Mouse (Mus musculus) CD4-positive, CD25-positive, alpha-beta regulatory T cell, adult 2 months (primary cell): ENCODE measurements at regions not wholly inside any gene's neighbourhood (a gene's known extent, or its start where the extent isn't known, plus 50 kb on each side); places are given as distances from the start of the nearest gene placed in this dataset.

Source experiments
- DNase-seq: peaks from one replicate; pipeline ENCODE4 v3.0.0-alpha.2; 2012; ENCODE audit warnings: low read depth, low spot score

DNA sequence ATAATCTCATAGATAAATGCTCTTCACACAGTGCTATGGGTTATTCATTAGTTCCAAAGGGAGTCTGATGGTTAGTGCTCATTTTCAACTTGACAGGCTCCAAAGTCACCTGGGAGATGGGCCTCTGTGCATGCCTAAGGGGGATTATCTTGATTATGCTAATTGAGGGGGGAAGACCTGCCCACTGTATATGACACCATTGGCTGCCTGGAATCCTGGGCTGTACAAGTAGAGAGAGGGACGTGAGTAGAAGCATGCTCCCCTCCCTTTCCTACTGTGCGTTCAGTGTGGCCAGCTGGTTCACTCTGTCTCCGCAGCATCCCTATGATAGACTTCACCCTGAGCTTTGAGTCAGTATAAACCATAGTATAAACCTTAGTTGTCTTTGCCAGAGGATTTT, 300.8 kb downstream of the Gpat3 start:
- no peak for DNase-seq

DNA sequence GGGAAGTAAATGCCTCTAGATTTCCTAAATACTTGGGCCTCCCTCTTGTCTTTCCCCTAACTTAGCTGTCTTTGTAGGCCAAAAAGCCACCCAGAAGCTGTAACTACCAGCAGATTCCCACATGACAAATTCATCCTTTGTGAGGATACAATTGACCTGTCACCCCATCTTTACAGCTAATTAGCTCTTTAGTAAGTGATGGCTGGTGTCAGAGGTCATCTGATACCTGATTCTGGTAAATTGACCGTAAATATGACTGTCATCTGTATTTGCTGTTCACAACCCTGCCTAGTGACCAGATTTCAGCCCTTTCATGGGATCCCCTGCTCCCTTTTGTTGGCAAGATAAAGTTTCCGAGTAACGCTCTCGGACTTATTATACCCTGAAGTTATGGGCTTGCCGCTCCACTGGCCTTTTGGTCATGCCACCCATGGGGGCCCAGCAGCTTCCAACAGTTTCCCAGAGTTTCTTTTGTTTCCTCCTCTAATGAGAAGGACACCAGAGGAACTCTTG, 279.5 kb downstream of the Gpat3 start:
- DNase-seq, result no peak

DNA sequence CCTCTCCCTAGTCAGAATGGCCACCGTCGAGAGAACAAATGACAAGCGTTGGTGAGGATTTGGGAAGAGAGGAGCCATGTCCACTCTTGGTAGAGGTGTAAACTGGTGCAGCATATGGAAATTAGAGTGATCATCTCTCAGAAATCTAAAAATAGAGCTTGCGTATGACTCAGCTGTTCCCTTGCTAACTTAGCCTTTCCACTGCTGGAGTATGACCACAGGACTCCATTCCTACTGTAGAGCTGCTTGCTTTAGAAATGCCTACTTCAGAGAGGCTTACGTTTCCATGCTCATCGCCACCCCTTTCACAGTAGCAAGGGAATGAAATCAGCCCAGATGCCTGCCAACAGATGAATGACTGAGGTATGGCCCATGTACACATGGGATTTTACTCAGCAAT, 277.4 kb downstream of the Gpat3 start:
- DNase-seq, result no peak

DNA sequence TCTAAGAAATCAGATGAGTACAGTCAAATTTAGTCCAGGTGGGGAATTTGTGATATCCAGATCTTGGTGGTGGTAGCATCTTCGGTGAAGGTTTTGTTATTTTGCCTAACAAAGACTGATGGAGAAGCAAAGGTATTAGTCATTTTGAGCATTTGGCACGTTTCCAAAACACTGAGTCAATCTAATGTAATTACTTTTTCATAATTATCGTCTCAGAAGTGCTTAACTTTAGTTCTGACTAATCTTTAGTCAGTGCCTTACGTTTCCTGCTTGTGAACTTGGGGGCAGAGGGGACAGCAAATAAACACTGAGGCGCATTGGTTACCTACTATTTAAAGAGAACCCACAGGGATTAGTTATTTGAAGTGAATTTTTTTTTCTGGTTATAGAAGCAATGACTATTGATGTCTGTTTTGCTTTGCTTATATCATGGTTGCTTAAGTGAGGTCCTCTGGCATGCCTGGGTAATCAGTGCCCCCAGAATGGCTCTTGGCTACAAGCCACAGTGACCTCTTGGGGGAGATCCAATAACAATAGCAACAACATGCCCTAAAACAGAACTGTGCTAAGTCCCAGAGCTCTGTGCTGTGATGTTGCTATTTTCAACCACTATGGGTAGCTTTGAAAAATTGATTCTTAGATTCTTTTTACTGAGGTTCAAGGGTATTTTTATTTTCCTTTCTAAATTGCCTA, 275.1 kb downstream of the Gpat3 start:
- no peak for DNase-seq

DNA sequence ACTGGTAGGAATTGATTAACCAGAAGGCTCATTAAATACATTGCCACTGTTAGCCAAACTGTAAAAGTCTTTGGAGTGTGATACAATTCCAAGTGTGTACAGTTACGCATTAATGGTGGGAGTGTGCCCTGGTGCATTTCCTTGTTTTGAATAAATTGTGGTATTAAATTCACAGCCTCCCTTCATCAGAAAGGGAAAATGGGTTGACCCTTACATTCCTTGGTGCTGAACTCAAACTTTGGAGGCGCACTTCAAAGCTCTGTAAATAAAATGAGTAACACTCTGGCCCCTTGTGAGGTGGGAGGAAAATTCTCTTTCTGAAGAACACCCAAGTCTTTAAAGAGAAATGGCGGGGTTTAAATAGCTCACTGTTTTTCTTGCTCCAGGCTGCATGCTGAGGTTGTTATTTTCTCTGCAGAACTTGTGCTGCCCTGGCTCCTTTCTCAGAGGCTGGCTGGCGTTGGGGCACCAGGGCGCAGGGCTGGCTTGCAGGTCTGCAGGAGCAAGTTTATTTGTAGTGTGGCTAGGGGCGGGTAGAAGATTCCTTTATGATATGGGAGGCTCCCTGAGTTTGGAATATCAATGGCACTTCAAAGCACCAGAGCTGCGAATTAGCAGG, 266.7 kb downstream of the Gpat3 start:
- no peak for DNase-seq

GRCm38 (mm10) chr5:101111619-101112018, 266.1 kb downstream of the Gpat3 start:
- no peak for DNase-seq

DNA sequence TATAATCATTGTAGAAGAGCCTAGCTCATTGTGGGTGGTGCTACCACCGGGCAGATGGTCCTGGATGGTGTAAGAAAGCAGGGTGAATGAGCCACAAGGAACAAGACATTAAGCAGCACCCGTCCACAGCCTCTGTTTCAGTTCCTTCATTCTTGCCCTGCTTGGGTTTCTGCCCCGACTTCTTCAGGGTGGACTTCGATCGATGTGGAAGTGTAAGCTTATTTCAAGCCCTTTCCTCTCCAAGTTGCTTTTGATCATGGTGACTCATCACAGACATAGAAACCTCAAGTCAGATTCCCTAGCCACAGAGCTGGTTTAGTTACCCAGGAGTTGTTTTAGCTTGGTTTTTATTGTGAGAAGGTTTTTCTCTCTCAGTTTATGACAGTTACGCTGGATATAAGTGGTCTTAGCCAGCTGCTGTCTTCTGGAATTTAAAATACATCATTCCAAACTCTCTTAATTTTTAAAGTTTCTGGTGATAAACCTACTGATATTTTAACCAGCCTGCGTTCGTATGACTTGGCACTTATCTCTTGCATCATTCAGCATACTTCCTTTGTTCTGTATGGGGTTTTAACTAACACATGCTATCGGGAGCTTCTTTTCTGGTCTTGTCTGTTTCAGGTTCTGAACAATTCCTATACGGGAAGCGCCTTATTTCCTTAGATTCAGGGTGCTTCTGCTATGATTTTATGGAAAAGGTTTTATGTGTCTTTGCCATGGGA, 255.6 kb downstream of the Gpat3 start:
- DNase-seq, result no peak

DNA sequence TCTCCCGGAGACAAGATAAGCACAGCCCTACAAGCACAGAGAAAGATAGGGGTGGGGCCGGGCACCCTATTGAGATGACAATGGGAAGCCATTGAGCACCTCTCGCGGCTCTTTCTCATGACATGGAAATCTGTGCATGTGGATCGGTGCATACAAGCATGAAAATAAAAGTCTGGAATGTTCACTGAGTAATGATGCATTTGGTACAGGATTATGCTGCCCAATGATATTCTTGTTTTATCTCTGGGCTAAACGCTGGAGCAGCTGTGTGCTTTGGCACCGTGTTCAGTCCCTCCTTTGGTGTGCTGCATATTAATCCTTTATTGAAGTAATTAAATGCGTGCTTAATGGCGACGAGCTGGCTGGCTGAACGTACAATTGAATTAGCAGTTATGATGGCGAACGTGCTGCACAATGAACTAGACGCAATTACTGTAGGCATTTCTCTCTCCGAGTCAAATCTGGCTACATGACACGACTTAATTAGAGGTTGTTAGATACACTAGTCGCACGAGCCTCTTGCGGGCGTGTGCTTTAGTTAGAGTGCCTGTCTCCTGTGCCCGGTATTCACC, 245.6 kb downstream of the Gpat3 start:
- no peak for DNase-seq

- DNase-seq, result no peak
These were observed 245.0 kb downstream of the Gpat3 start for GRCm38 (mm10) chr5:101090415-101091026.

GRCm38 (mm10) chr5:101085199-101085598, 239.7 kb downstream of the Gpat3 start:
- no peak for DNase-seq

DNA sequence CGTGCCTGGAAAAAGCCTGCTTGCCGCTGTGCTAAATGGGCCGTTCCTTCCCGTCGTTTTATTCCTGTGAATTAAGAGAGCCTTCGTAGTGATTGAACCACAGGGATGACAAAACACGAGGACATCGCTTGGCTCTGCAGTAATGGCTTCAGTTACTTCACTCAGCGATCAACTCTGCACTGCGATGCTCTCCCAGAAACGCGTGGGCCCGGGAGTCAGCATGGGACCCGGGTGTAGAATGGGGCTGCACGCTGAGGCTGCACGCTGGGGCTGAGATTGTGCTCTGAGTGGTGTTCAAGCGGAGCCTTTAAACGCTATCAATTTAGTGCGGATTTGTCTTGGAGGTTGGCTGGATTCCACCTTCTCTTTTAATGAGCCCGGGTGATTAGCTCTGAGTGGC, 237.1 kb downstream of the Gpat3 start:
- DNase-seq, result no peak

GRCm38 (mm10) chr5:101064308-101064707, 218.8 kb downstream of the Gpat3 start:
- no peak for DNase-seq

DNA sequence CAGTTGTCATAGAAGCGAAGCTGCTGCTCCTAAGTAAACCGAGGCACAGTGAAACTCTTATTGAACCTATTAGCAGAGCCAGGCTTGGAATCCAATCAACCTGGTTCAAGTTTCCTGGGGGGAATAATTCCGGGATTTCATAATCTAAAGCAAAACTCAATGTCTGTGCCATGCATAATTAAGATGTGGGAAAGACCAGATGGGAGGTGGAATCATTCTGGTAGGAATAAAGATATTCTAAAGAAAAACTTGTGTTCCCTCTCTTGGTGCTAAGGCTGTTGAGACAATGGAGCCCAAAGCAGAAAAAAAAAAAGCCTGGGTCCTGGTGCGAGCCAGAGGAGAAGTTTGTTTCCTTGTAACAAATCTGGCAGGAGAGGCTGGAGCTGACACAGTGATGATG, 217.7 kb downstream of the Gpat3 start:
- no peak for DNase-seq

DNA sequence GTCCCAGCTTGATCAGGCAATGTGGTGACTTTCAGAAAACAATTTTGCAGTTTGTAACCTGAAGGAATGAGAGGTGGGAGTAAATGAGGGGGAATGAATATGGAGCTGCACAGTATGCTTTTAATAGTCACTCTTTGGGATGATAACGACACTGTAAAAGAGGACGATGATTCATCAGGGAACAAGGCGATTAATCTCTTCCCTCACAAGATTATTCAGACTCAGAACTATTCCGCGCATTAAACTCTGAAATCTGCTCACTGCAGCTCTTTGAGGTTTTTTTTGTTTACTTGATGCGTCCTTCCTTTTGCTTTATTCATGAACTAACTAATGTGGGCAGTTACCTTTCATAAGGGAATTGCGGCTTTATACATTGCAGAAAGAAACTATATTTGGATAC, 206.1 kb downstream of the Gpat3 start:
- no peak for DNase-seq

- no peak for DNase-seq
These were observed 195.0 kb downstream of the Gpat3 start for GRCm38 (mm10) chr5:101040488-101040887.

DNA sequence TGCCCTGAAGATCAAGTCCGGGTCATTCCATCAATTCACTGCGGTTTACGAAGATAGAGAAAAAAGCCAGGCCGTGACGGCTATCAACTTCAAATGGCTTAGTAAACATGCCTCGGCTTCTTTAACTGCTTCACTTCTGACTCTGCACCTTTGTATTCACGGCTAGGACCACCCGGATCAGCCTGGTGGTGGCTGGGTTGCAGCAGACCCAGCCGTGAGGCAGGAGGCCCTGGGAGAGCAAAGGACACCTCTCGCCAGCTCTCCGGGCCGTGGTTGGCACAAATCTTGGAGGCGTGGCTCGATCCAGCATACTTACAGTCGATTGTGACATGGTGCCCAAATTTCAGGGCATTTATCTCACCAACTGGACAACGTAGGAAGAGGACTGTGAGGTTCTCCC, 187.5 kb downstream of the Gpat3 start:
- DNase-seq, result no peak

GRCm38 (mm10) chr5:101032147-101032900, 186.8 kb downstream of the Gpat3 start:
- no peak for DNase-seq

DNA sequence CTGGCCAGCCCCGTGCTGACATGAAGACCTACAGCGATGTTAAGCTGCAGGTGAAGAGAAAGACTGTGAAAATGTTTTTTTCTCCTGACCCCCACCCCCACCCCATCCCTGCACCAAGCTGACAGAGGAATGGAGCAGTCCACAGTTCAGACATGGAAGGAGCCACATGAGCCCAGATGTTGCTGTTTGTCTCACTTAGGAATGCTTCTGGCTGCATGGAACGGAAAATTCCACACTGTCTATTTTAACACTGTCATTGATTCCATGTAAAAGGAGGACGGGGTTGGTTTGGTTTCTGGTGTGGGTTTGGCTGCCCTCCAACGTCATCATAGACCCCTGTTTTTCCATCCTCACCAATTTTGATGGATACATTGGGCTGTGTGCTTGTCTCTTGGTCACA, 179.3 kb downstream of the Gpat3 start:
- no peak for DNase-seq

- DNase-seq, result no peak
These were observed 178.3 kb downstream of the Gpat3 start for GRCm38 (mm10) chr5:101023784-101024183.

DNA sequence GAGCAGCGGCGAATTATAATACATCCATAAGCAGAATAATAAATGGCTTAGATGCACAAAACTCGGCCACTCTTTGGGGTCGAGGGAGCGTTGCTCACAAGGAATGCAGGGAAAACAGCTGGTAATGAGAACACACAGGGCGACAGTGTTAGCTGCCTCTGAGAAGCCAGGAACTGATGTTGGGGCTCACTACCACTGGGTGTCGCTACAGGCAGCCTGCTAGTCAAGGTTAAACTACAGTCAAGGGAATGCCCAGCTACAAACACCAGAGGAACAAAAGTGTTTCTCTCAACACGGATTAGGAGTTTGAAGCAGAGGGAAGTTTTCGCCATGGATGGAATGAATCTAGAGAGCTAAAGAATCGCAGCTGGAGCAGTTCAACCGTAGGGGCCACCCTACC, 175.3 kb downstream of the Gpat3 start:
- DNase-seq, result peak; percentile 20

- DNase-seq, result no peak
These were observed 168.3 kb downstream of the Gpat3 start for GRCm38 (mm10) chr5:101013844-101014243.
